Mouse (Mus musculus): Measurements from ENCODE around the gene Pam.
"Not testable (repeated sequence)": the region's sequence is repeated elsewhere in the genome, so short reads cannot be mapped to it uniquely, and the experiment has no call there.

Gene Pam

DNA sequence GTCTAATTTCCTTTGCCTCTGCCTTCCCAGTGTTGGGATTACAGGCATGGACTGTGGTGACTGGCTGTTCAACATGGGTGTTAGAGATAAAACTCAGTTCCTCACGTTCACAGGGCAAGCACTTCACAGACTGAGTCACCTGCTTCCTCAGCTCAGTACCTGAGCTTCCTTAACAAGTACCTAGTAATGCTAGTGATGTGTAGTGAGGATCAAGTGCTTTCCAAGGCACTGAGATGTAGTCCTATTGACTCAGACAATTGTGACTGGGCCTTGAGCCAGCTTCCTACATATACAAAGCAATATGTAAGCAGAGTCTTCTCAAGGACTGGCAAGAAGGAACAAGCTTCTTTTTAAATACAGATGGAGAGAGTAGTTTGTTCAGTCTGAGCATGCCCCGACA, 131.7 kb downstream of the Pam start:
- no peak for DNase-seq (ENCODE audit: low spot score)

GRCm38 (mm10) chr1:97962134-97962533, 133.3 kb downstream of the Pam start:
- no peak for DNase-seq (ENCODE audit: low spot score)

- no peak for DNase-seq (ENCODE audit: low spot score)
These were observed 134.8 kb downstream of the Pam start for GRCm38 (mm10) chr1:97960681-97961080.

- DNase-seq (ENCODE audit: low spot score) = no peak
These were observed 135.3 kb downstream of the Pam start for GRCm38 (mm10) chr1:97960124-97960523.

DNA sequence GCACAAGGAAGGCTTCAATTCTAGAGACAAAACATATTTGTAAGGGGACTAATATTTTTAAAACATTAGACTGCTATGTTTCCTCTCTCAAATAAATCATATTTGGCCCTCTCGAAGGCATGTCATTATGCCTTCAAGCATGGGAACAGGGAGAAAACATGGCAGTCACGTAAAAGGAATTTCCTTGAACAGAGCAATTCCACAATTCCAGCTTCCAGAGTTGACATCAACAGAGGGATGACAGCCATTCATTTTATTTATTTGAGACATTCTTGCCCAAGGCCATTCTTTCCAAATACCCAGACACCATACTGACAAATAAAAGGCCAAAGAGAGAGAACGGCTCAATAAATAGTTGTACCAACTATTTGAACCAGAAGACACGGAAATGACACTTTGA, 136.7 kb downstream of the Pam start:
- DNase-seq (ENCODE audit: low spot score) = no peak

GRCm38 (mm10) chr1:97949258-97949657, 146.2 kb downstream of the Pam start:
- not testable (repeated sequence) for DNase-seq (ENCODE audit: low spot score)

GRCm38 (mm10) chr1:97947100-97947499, 148.3 kb downstream of the Pam start:
- no peak for DNase-seq (ENCODE audit: low spot score)

DNA sequence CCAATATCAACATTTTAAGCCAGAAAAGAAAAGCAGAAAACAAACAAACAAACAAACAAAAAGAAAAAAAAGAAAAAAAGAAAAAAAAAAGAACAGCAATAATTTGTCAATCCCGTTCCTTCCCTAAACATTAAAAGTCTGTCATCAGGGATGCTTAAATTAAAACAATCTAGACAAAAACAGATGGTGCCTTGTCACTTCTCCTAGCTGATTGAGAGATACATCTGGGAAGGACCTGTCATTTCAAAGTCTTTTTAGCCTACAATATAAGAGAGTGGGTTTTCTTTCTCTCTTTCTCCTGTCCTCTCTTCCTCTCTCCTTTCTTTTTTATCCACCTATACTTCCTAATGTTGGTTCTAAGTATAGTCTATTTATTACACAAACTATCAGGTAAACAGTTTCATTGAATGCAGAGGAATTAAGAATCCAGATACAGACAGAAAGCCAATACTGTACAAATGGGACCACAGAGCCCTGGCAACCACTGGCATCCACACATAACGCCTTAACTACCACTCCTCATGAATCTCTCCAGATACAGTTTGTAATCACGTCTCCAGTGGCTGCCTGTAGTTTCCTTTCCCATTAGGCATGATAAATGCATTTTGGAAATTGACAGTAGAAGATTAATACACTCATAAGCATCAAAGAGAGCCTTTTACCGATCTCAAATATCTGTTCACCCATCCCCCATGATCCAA, 151.4 kb downstream of the Pam start:
- no peak for DNase-seq (ENCODE audit: low spot score)

- DNase-seq (ENCODE audit: low spot score) = no peak
These were observed 152.0 kb downstream of the Pam start for GRCm38 (mm10) chr1:97943402-97943801.

DNA sequence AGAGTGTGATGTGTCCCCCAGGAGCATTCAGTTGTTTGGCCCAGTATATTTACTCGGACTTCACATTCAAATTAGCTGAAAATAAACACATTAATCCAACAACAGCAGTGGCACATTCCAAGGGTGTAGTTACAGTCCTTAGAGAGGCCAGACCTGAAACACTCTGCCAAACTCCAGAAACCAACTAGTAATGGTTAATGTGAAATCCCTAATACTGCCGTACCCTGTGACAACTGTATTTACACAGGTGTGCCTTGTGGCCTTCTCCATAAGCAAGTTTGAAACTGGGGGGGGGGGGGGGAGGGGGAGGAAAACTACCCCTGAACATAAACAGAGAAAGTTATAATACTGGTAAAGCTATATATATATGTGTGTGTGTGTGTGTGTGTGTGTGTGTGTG, 152.5 kb downstream of the Pam start:
- DNase-seq (ENCODE audit: low spot score) = no peak

DNA sequence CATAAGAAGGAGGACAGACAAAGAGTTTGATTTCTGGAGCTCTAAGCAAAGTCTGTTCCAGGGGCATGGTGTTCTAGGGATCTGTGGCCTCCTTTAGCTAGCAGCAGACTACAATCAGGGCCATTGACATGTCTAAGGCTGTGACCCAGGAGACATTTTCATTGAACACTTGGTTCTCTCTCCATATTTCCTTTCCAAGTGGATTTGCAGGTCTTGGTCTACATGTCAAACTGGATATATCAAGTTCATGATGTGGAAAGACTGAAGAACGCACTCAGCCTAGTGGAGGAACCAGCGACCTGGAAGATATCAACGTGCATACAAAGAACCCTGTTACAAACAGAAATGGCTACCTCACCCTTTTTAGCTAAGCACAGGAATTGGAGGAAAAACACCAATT, 156.9 kb downstream of the Pam start:
- DNase-seq (ENCODE audit: low spot score) = no peak

- no peak for DNase-seq (ENCODE audit: low spot score)
These were observed 157.4 kb downstream of the Pam start for GRCm38 (mm10) chr1:97938053-97938452.

DNA sequence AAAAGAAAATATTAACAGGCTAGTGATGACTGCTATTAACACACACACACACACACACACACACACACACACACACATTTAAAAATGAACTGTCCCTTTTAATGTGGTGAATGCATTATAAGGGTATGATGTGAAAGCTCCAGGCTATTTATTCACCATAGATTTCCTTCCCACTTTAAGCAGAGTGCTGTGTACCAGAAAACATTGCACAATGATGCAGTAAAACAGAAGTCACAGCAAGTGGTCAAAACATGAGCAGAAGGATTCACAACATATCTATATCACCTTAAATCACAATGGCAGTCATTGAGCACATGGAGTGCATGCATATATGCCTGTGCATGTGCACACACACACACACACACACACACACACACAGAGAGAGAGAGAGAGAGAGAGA, 160.5 kb downstream of the Pam start:
- no peak for DNase-seq (ENCODE audit: low spot score)

DNA sequence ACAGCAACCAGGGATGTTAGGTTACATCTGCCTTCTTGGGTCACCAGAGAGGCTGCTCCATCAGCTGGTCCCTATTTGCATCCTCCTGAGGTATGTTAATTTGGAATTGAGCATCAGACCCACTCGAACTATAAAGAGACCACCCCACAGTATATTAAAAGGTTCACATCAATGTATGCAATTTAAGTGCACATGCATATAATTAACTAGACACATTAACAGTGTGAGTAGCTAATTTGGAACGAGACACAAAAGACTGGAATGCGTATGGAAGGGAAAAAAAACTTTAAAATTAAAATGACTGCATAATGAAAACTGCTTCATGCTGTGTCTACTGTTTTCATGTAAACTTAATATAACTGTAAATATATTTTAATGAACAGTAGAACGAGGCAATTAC, 164.2 kb downstream of the Pam start:
- no peak for DNase-seq (ENCODE audit: low spot score)

GRCm38 (mm10) chr1:97929415-97930028, 165.9 kb downstream of the Pam start:
- DNase-seq (ENCODE audit: low spot score) = no peak

- no peak for DNase-seq (ENCODE audit: low spot score)
These were observed 168.7 kb downstream of the Pam start for GRCm38 (mm10) chr1:97926789-97927188.

DNA sequence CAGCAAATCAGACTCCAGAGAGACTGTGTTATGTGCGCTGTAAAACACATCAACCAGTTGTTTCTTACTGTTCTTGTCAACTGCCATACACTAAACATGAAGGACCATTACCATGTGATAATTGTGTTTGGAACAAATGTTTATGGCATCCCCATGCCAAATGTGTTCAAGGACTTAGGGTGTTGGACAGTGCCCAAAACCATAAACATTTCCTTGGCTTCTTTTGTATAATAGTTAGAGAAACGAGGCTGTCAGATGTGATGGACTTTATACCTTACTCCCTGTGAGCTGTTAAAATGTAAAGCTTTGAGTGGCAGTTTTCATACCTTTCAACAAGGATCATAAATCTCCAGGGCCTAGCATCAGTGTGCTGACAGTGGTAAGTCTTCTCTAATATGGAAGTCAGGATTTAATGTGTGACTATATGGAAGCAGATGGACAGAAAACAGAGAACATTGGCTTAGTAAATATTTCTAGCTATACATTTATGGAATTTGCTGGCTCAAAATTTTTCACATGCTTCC, 169.4 kb downstream of the Pam start:
- no peak for DNase-seq (ENCODE audit: low spot score)

DNA sequence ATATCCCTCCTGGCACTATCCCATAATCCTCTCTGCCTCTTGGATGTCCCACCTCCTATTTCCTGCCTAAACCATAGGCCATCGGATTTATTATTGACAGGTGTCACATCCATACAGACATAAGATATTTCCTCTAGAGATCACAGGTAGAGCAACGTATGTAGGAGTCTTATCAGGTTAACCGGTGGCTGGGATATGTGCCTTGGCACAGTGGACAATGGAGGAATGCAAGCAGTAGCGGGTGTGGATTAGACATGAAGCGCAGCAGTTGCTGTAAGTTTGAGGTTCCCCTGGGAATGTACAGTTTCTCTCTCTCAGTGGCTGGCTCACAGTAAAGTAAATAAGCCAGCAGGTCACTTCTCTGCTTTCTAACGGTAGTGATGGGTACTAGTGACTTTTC, 173.1 kb downstream of the Pam start:
- no peak for DNase-seq (ENCODE audit: low spot score)

GRCm38 (mm10) chr1:97921886-97922285, 173.6 kb downstream of the Pam start:
- no peak for DNase-seq (ENCODE audit: low spot score)

DNA sequence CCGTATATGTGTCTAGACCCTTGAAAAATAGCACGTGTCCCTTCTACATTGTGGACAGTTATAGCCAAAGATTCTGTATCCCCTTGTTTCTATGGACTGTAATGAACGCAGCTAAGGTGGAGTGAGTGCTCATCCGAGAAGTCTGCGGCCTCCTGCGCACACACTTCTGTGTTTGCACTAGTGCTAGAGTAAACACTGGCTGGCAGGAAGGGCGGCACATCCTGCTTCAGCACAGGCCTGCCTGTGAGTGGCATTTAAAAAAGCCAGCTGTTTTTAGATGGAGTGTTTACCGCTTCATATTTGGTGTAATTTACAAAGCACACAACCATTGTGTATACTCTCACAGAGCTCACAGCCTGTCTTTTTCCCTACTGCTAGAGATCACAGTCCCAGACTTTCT, 177.0 kb downstream of the Pam start:
- no peak for DNase-seq (ENCODE audit: low spot score)

DNA sequence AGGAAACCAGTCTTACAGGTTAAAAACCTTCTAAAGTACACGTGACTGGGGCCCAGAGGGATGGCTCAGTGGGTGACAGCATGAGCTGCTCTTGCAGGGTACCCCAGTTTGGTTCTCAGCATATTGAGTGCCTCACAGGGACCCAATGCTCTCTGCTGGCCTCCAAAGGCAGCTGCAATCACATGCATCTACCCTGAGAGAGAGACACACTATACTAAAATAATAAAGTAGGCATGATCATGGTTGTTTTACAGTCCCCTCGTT, 178.5 kb downstream of the Pam start:
- no peak for DNase-seq (ENCODE audit: low spot score)

GRCm38 (mm10) chr1:97916218-97916970, 179.1 kb downstream of the Pam start:
- DNase-seq (ENCODE audit: low spot score) = no peak

DNA sequence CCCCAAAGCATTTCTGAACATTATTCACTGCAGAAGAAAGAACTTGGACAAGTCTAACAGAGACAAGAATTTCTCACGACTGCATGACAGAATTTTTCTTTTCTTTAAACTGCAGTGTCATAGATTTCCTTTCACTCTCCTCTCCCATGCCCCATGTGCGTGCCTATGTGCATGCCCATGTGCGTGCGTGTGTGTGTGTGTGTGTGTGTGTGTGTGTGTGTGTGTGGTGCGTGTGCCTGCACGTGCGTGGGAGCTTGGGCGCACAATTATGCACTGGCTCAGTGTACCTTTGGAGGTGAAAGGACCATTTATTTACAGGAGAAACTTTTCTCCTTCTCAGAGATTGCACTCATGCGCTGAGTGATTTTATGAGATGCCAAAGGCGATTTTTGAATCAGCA, 179.7 kb downstream of the Pam start:
- DNase-seq (ENCODE audit: low spot score) = no peak

Data from c-Kit-positive CD71-positive TER-119-positive erythroid progenitor cells, embryonic 14.5 days (primary cell).